Comparison of ENCODE assay signal across 40 mouse cellular contexts in the genomic region with DNA sequence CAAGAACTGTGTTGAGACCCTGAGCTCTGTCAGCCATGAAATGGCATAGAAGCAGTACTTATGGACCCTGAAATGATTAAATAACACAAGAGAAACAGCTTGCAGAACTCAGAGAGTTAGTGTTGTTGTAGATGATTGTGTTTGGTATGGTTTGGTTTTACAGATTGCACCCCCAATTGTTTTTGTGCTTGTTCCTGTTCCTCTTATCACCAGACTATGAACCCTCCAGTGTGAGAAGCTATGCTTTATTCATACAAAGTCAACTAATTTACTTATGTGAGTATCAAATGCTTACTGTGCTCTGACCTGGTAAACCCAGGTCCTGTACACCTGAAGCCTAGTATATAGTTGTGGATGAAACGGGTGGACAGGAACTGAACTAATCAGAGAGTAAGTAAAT. TPM values are rescaled to one million over a fixed set of nuclear protein-coding genes. Genes with fewer than 3 reads are reported as not detected.
"Had no signal": no experiment of that assay in that cellular context is flagged by ENCODE, and none has a peak within 500 bp of the region (broad histone marks: within the 10 kb centered on the region; RNA-seq: fewer than 3 reads in every experiment).

No protein-coding gene starts in this region.

- H3K27me3 ChIP-seq: heart, embryonic 13.5 days; heart, embryonic 15.5 days; hindbrain, embryonic 13.5 days; hindbrain, embryonic 15.5 days; kidney, embryonic 15.5 days; limb, embryonic 13.5 days; limb, embryonic 15.5 days had no signal

- H3K36me3 ChIP-seq: heart, embryonic 13.5 days; heart, embryonic 15.5 days; hindbrain, embryonic 13.5 days; hindbrain, embryonic 15.5 days; kidney, embryonic 15.5 days; limb, embryonic 13.5 days; limb, embryonic 15.5 days had no signal

- ATAC-seq: hindbrain, postnatal 0 days; intestine, embryonic 16.5 days had no signal

- H3K4me3 ChIP-seq: gastrocnemius, adult 2 months; heart, adult 2 months; heart, embryonic 13.5 days; heart, embryonic 15.5 days; hindbrain, embryonic 13.5 days; hindbrain, embryonic 15.5 days; kidney, embryonic 15.5 days; limb, embryonic 13.5 days; limb, embryonic 15.5 days had no signal

- H3K27ac ChIP-seq: gastrocnemius, adult 2 months; heart, adult 2 months; heart, embryonic 13.5 days; heart, embryonic 15.5 days; hindbrain, embryonic 13.5 days; hindbrain, embryonic 15.5 days; hindbrain, postnatal 0 days; kidney, embryonic 15.5 days; kidney, postnatal 0 days; limb, embryonic 13.5 days; limb, embryonic 15.5 days had no signal

- H3K9me3 ChIP-seq: heart, embryonic 13.5 days; heart, embryonic 15.5 days; hindbrain, embryonic 13.5 days; hindbrain, embryonic 15.5 days; kidney, embryonic 15.5 days; limb, embryonic 13.5 days; limb, embryonic 15.5 days had no signal

- DNase-seq: gastrocnemius, postnatal 10 days; gastrocnemius, postnatal 25 days; heart, adult 11 months; heart, adult 2 months; heart, postnatal 14 days; heart, postnatal 36 days; kidney, adult 11 months; kidney, adult 2 months; kidney, adult 9 months; kidney, postnatal 14 days; kidney, postnatal 36 days; layer of hippocampus, adult 9-11 months; layer of hippocampus, postnatal 36 days; left cerebral cortex, postnatal 4 days had no signal

- H3K4me2 ChIP-seq: heart, embryonic 11.5 days; heart, embryonic 13.5 days; heart, embryonic 15.5 days; hindbrain, embryonic 13.5 days; hindbrain, embryonic 15.5 days; kidney, embryonic 15.5 days; limb, embryonic 13.5 days; limb, embryonic 15.5 days had no signal

- H3K4me1 ChIP-seq: kidney, embryonic 15.5 days; limb, embryonic 13.5 days; limb, embryonic 15.5 days had no signal

- H3K9ac ChIP-seq: heart, embryonic 13.5 days; heart, embryonic 15.5 days; hindbrain, embryonic 13.5 days; hindbrain, embryonic 15.5 days; kidney, embryonic 15.5 days; limb, embryonic 13.5 days; limb, embryonic 15.5 days had no signal

RNA-seq across cellular contexts. Expression of a gene that starts 7.0 kb away (rescaled TPM):
- total RNA-seq: hematopoietic stem cell, adult 5-6 weeks had no signal

RNA-seq across cellular contexts. Expression of a gene that starts 49.0 kb away (rescaled TPM):
- total RNA-seq: gastrocnemius, adult 2 months; gastrocnemius, postnatal 10 days; gastrocnemius, postnatal 25 days; gastrocnemius, postnatal 4 days; heart, adult 2 months; heart, postnatal 14 days; heart, postnatal 36 days; hematopoietic stem cell, adult 5-6 weeks; hindbrain, postnatal 0 days; layer of hippocampus, adult 18-20 months; layer of hippocampus, adult 8-10 months; layer of hippocampus, postnatal 14 days; layer of hippocampus, postnatal 36 days; left cerebral cortex, adult 18-20 months; left cerebral cortex, adult 8-10 months; left cerebral cortex, postnatal 10 days; left cerebral cortex, postnatal 25 days; left cerebral cortex, postnatal 4 days had no signal
- polyA plus RNA-seq: heart, adult 2 months; heart, embryonic 11.5 days; heart, embryonic 13.5 days; heart, embryonic 15.5 days; heart, postnatal 0 days; hindbrain, embryonic 11.5 days; hindbrain, embryonic 13.5 days; hindbrain, embryonic 15.5 days; hindbrain, postnatal 0 days; intestine, embryonic 14.5 days; intestine, embryonic 16.5 days; kidney, adult 2 months; kidney, embryonic 15.5 days; kidney, postnatal 0 days; limb, embryonic 11.5 days; limb, embryonic 13.5 days; limb, embryonic 15.5 days; liver, embryonic 16.5 days had no signal
